Mouse (Mus musculus) neural tube, embryonic 12.5 days (tissue): ENCODE measurements around the gene Lrrc7. TPM values are rescaled to one million over a fixed set of nuclear protein-coding genes. Genes with fewer than 3 reads are reported as not detected.

Experiments used
- ATAC-seq: fragments of 200-750 bp; cut with Nextera tagmentation; 2 replicates; pipeline ENCODE4 v1.8.0; 2017; ENCODE audit warnings: low read depth, mild to moderate bottlenecking, moderate TSS enrichment, moderate library complexity; ENCODE audit not compliant: low FRiP score
- H3K27ac ChIP-seq: fragments of 300-500 bp; sonication (generic); 2 replicates; pipeline ENCODE4 v1.5.1; 2016
- H3K27me3 ChIP-seq: fragments of 300-500 bp; sonication (generic); replicated peaks from 2 replicates; pipeline ENCODE4 v1.6.1; 2016; ENCODE audit warnings: mild to moderate bottlenecking
- H3K36me3 ChIP-seq: fragments of 300-500 bp; sonication (generic); 2 replicates; pipeline ENCODE4 v1.6.1; 2016; ENCODE audit warnings: mild to moderate bottlenecking
- H3K4me1 ChIP-seq: fragments of 300-500 bp; sonication (generic); 2 replicates; pipeline ENCODE4 v1.6.1; 2016
- H3K4me2 ChIP-seq: fragments of 300-500 bp; sonication (generic); replicated peaks from 2 replicates; pipeline ENCODE4 v1.6.1; 2016; ENCODE audit warnings: mild to moderate bottlenecking
- H3K4me3 ChIP-seq: fragments of 300-500 bp; sonication (generic); 2 replicates; pipeline ENCODE4 v1.5.1; 2016
- H3K9ac ChIP-seq: fragments of 300-500 bp; sonication (generic); 2 replicates; pipeline ENCODE4 v1.6.1; 2016; ENCODE audit warnings: mild to moderate bottlenecking
- H3K9me3 ChIP-seq: fragments of 300-500 bp; sonication (generic); 2 replicates; pipeline ENCODE4 v1.6.1; 2016; ENCODE audit warnings: mild to moderate bottlenecking
- WGBS: fragments of 180-500 bp; shearing (Covaris S2); methylation state at CpG from one replicate; pipeline ENCODE4 v1.1.7; 2016; 5-methylcytosine and 5-hydroxymethylcytosine counted together
- polyA plus RNA-seq: library from polyadenylated mRNA; unstranded; fragments of >200 nt; fragmentation: Nextera tagmentation; extraction: Ambion mirVana; gene quantifications from 2 replicates; pipeline ENCODE4 v1.2.1, GENCODE M21; 2016

Lrrc7 gene
- polyA plus RNA-seq, 1 experiment from 2014 or later = 5.7 TPM

DNA sequence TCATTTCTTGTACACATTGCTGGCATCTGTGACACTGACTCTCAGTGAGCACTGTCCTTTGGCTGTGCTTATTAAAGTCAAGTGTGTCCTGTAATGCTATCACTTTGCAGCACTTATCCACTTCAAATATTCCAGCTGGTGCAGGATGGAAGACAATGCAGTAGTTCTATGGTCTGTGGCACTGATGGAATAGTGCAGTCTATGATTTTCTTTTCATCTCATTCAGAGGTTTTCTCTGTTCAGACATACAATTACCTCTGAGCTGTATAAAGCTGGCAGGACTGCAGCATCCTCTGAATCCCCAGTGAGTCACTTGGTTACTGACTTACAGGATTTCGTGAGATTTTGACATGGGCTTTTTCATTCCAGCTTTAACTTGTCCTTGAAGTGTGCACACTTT is 314.3 kb downstream of the Lrrc7 start:
- no peaks in the 10 kb centered on the region for H3K9me3 ChIP-seq
- H3K4me2 ChIP-seq = no peak overlapping the region
- no peak overlapping the region for H3K9ac ChIP-seq
- no peak overlapping the region for H3K27ac ChIP-seq
- H3K4me3 ChIP-seq = no peak overlapping the region
- 68% methylated on average over 1 of the region's 1 CpGs for WGBS
- no peaks in the 10 kb centered on the region for H3K27me3 ChIP-seq
- H3K4me1 ChIP-seq = no peaks in the 10 kb centered on the region
- H3K36me3 ChIP-seq = no peaks in the 10 kb centered on the region
- ATAC-seq = no peak

DNA sequence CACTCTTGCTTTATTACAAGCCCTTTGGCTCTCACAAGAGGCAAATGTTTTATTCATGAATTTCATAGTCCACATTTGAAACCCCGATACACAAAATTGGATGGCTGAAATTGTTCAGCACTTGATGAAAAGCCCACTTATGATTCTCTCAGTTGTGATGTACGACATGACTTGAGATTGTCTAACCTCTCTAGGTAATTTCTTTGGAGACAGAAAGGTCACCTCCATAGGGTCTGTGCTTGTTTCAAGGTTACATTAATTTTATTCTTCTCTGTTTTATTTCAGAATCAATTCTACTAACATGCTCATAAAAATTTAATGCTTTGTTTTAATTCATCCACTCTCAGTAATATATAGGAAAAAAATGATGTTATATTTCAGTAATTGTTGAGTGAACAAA is 351.4 kb downstream of the Lrrc7 start:
- WGBS = 76% methylated on average over 2 of the region's 2 CpGs
- peak; percentile 61; the same call in 1 of the 2 replicates for ATAC-seq

DNA sequence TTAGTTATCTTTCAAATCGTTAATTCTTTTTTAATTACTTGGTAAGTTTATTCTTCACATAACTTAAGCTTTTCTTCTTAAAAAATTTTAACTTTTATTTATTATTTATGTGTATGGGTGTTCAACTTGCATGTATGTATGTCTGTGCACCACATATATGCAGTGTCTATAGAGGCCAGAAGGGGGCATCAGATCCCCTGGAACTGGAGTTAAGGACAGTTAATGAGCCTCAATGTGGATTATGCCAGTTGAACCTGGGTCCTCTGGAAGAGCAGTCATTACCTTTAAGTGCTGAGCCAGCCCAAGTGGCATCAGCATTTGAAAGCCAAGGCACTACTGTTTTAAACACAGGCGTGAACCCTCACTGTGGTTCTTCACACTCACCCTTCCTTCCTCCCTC is 352.0 kb downstream of the Lrrc7 start:
- no peaks in the 10 kb centered on the region for H3K9me3 ChIP-seq
- 6% methylated on average over 2 of the region's 2 CpGs for WGBS
- H3K36me3 ChIP-seq = no peaks in the 10 kb centered on the region
- H3K27me3 ChIP-seq = no peaks in the 10 kb centered on the region
- H3K27ac ChIP-seq = no peak overlapping the region
- no peaks in the 10 kb centered on the region for H3K4me1 ChIP-seq
- ATAC-seq = peak; percentile 80
- H3K4me3 ChIP-seq = no peak overlapping the region
- no peak overlapping the region for H3K4me2 ChIP-seq
- H3K9ac ChIP-seq = no peak overlapping the region

More for the DNA sequence above, 351.4 kb downstream of the Lrrc7 start:
- H3K9me3 ChIP-seq = no peaks in the 10 kb centered on the region
- H3K36me3 ChIP-seq = no peaks in the 10 kb centered on the region
- no peaks in the 10 kb centered on the region for H3K27me3 ChIP-seq
- no peak overlapping the region for H3K4me2 ChIP-seq
- no peaks in the 10 kb centered on the region for H3K4me1 ChIP-seq
- no peak overlapping the region for H3K27ac ChIP-seq
- H3K4me3 ChIP-seq = no peak overlapping the region
- no peak overlapping the region for H3K9ac ChIP-seq

DNA sequence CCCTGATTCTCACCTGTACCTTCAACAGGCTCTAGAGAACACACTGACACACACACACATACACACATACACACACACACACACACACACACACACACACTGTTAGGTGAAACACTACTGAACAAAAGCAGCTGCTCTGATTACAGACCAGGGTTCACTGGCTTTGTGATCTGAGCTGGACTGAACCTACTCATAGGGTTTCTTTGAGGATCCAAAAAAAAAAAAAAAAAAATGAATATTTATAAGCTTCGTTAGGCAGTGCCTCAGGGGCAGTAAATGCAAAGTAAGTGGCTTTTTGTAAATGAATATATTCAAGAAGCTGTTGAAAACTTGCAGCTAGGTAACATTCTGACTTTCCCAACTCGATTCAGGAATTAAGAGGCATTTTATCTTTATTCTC is 354.2 kb downstream of the Lrrc7 start:
- 51% methylated on average over 2 of the region's 2 CpGs for WGBS
- Histone ChIP-seq H3K4me2 (no peak overlapping the region), H3K9ac (no peak overlapping the region), H3K9me3 (no peaks in the 10 kb centered on the region), H3K4me1 (no peaks in the 10 kb centered on the region), H3K27ac (no peak overlapping the region), H3K4me3 (no peak overlapping the region), H3K27me3 (no peaks in the 10 kb centered on the region), H3K36me3 (no peaks in the 10 kb centered on the region)
- ATAC-seq = no peak

DNA sequence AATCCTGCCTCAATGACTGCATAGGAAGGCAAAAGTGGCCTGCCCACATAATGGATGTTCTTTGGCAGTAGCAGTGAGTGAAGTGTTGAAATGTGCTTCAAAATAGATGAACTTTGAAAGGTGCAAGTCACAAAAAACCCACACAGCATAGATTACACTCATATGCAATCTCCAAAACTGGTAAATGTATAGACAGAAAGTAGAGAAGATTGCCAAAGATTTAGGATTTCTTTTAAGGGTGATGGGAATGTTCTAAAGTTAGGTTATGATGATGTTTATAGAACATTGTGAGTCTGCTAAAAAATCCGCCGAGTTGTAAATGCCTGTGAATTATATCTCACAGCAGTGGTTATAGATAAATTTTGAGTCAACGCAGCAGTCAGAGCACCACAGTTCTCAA is 359.2 kb downstream of the Lrrc7 start:
- Histone ChIP-seq H3K9me3 (no peaks in the 10 kb centered on the region), H3K27me3 (no peaks in the 10 kb centered on the region), H3K36me3 (no peaks in the 10 kb centered on the region), H3K27ac (no peak overlapping the region), H3K9ac (no peak overlapping the region), H3K4me3 (no peak overlapping the region), H3K4me2 (no peak overlapping the region), H3K4me1 (no peaks in the 10 kb centered on the region)
- WGBS = 91% methylated on average over 3 of the region's 3 CpGs
- no peak for ATAC-seq

DNA sequence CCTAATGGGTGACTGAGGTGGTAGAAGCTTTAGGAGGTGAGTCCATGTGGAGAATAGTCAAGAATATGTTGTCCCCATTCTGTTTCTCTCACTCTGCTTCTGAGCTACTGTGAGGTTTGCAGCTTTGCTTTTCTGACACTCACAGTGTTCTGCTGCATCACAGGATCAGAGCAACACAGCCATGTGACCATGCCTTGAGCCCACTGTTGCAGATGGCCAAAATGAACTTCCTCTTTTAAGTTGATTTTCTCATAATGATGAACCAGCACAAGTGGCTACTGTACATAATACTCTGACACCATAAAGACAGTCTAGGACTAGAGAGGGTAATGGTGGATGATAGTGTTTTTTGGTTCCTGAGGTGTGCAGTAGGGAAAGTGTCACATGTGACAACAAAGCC is 366.6 kb downstream of the Lrrc7 start:
- Histone ChIP-seq H3K4me1 (no peaks in the 10 kb centered on the region), H3K36me3 (no peaks in the 10 kb centered on the region), H3K9me3 (no peaks in the 10 kb centered on the region), H3K27ac (no peak overlapping the region), H3K27me3 (no peaks in the 10 kb centered on the region), H3K4me3 (no peak overlapping the region), H3K9ac (no peak overlapping the region), H3K4me2 (no peak overlapping the region)
- no peak for ATAC-seq

DNA sequence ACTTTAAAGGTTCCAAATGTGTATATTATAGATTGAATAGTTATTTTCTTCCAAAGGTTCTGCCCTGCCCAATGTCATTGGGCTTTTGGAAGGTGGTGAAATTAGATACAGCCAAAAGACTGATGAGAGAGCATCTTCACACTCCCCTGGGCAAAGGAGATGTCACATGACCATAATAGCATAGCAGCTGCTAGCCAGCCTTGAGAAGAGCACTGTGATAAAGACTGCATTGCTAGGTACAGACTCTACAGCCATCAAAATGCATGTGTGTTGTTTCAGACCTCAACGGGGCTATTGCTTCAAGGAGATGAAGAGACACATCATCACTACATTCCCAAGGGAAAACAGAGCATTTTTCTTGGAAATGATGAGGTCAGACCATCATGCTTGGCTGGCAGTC is 368.8 kb downstream of the Lrrc7 start:
- 59% methylated on average over 1 of the region's 1 CpGs for WGBS
- ATAC-seq = 0 out of 2 replicates have a peak, but pooled peaks have one; percentile 50
- Histone ChIP-seq H3K36me3 (no peaks in the 10 kb centered on the region), H3K4me3 (no peak overlapping the region), H3K9me3 (no peaks in the 10 kb centered on the region), H3K9ac (no peak overlapping the region), H3K27me3 (no peaks in the 10 kb centered on the region), H3K27ac (no peak overlapping the region), H3K4me1 (no peaks in the 10 kb centered on the region), H3K4me2 (no peak overlapping the region)

DNA sequence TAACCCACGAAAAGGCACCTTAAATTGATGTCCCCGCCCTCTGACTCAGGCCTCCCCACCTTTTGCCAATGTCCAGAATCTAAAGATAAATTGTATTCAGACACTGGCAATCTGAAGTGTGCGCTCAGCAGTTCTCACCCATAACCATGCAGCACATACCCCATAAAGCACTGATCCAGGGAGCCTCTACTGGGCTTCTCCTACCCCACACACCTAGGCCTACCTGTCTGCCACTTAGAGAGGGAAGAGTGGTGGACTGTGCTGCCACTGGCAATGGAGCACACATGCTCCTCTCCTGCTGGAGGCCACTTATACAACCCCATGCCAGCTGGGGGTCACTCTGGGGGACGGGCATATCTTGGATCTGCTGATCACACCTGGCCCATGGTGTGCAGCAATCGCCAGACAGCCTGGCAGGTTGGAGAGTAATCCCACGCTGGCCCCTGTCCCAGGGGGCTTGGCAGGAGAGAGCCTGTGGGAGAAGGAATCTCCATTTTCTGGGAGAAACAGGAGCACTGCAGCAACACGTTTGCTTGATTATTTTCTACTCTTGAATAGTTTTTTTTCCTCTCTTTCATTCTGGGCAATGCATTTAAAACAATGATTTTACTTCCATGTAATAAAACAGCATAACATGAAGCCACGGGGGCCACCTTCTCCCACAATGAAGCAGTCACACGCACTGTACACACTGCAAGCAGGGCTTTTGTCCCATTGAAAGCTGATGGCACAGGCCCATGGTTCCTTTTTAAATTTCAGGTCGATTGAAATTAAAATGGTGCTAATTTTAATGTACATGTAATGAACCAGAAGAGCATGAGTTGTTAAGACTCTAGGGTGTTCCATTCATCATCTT is 386.9 kb downstream of the Lrrc7 start:
- Histone ChIP-seq H3K36me3 (no peaks in the 10 kb centered on the region), H3K27me3 (no peaks in the 10 kb centered on the region), H3K4me1 (no peaks in the 10 kb centered on the region), H3K4me2 (no peak overlapping the region), H3K4me3 (no peak overlapping the region), H3K9ac (no peak overlapping the region), H3K9me3 (no peaks in the 10 kb centered on the region), H3K27ac (no peak overlapping the region)
- ATAC-seq = no peak
- 69% methylated on average over 10 of the region's 10 CpGs for WGBS

DNA sequence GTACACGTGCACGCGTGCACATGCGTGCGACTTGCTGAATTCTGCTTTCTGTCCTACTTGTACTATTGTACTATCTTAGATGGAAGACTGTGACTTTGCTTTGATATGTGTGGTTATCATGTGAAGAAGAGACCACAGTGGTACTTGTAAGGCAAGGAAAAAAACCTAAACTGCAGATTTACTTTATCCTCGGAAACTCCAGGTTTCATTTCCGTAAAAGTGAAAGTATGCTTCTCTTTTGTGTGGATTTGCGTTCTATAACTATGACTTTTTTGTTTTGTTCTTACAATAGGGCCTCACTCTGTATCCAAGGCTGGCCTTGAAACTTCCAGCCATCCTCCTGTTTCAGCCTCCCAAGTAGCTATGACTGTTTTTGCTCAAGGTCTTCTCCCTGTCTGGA is 392.8 kb downstream of the Lrrc7 start:
- 96% methylated on average over 8 of the region's 8 CpGs for WGBS
- Histone ChIP-seq H3K9me3 (no peaks in the 10 kb centered on the region), H3K27ac (no peak overlapping the region), H3K27me3 (no peaks in the 10 kb centered on the region), H3K4me2 (no peak overlapping the region), H3K4me1 (no peaks in the 10 kb centered on the region), H3K36me3 (no peaks in the 10 kb centered on the region), H3K4me3 (no peak overlapping the region), H3K9ac (no peak overlapping the region)
- no peak for ATAC-seq

DNA sequence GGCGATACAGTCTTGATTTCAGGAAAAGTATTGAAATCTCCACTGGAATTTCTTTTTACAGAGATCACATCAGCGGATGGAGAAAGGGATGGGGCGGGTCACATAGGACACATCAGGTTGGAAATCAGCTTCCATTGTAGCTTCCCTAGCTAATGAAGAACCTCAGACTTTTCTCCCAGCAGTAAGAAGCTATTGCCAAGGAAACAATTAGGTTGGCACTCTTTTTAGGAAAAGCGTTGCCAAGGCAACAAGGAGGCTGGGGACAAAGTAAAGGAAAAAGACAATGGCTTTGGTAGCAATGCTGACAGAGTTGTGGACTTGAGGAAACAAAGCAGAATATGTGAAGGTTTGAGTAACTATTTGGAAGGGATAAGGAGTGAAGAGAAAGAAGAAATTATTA is 393.6 kb downstream of the Lrrc7 start:
- H3K4me2 ChIP-seq = no peak overlapping the region
- no peaks in the 10 kb centered on the region for H3K36me3 ChIP-seq
- no peaks in the 10 kb centered on the region for H3K4me1 ChIP-seq
- H3K27me3 ChIP-seq = no peaks in the 10 kb centered on the region
- H3K9ac ChIP-seq = no peak overlapping the region
- H3K9me3 ChIP-seq = no peaks in the 10 kb centered on the region
- no peak overlapping the region for H3K27ac ChIP-seq
- no peak for ATAC-seq
- no peak overlapping the region for H3K4me3 ChIP-seq
- 61% methylated on average over 4 of the region's 4 CpGs for WGBS

DNA sequence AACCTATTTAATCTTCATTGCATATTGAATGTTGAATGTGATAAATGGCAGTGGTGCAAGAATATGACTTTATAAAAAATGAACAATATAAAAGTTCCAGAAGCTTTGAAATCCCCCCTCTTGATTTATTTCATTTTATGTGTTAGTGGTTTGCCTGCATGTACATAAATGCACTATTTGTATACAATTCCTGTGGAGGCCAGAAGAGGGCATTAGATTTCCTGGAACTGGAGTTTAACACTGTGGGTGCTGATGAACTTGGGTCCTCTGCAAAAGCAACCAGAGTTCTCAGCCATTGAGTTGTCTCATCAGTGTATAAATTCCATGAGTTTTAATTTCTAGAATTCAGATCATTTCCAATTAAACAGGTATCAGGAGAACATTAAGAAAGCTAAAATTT is 397.0 kb downstream of the Lrrc7 start:
- no peak for ATAC-seq
- Histone ChIP-seq H3K27me3 (no peaks in the 10 kb centered on the region), H3K4me3 (no peak overlapping the region), H3K27ac (no peak overlapping the region), H3K9ac (no peak overlapping the region), H3K4me2 (no peak overlapping the region), H3K36me3 (no peaks in the 10 kb centered on the region), H3K9me3 (no peaks in the 10 kb centered on the region), H3K4me1 (no peaks in the 10 kb centered on the region)

DNA sequence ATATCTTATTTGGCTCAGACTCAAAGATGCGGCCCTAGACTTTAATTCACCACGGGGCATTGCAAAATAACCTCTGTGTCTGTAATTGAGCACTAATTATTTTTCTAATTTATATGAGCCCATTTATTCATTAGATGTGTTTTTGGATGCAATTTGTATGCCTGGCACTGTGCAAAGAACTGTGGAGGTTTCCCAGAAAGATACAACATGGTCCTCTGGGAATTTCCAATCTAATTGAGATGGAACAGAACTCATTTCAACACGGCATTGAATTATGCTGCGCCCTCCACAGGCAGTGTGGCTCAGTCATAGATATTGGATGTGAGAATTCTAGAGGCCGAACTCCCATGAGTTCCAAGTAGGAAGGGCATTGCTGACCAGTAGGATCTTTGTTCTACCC is 397.6 kb downstream of the Lrrc7 start:
- H3K4me3 ChIP-seq = no peak overlapping the region
- WGBS = 79% methylated on average over 5 of the region's 5 CpGs
- ATAC-seq = peak; percentile 39

DNA sequence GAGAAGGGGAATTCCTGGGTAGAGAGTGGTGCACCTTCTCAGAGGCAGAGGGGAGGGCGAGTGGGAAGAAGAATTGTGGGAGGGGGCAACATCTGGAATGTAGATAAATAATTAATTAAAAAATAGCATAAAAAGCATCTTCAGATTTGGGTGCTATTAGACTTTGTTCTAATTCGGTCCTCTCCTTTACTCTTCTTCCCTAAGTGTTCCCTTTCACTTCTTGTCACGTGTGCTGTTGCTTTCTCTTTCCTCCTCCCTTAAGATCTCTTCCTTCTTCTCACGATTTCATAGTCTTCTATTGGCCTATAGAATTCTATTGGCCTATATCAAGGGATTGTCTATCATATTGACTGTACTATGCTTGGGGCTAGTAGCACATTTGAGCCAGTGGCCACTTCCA is 398.9 kb downstream of the Lrrc7 start:
- H3K4me3 ChIP-seq = no peak overlapping the region
- no peaks in the 10 kb centered on the region for H3K27me3 ChIP-seq
- H3K4me1 ChIP-seq = no peaks in the 10 kb centered on the region
- H3K36me3 ChIP-seq = no peaks in the 10 kb centered on the region
- H3K9ac ChIP-seq = no peak overlapping the region
- no peak overlapping the region for H3K4me2 ChIP-seq
- ATAC-seq = no peak
- H3K27ac ChIP-seq = no peak overlapping the region
- H3K9me3 ChIP-seq = no peaks in the 10 kb centered on the region
- WGBS = 80% methylated on average over 4 of the region's 4 CpGs

More for the DNA sequence above, 397.6 kb downstream of the Lrrc7 start:
- no peaks in the 10 kb centered on the region for H3K4me1 ChIP-seq
- no peaks in the 10 kb centered on the region for H3K9me3 ChIP-seq
- H3K27me3 ChIP-seq = no peaks in the 10 kb centered on the region
- no peak overlapping the region for H3K27ac ChIP-seq
- H3K4me2 ChIP-seq = no peak overlapping the region
- no peak overlapping the region for H3K9ac ChIP-seq
- H3K36me3 ChIP-seq = no peaks in the 10 kb centered on the region
